Mouse (Mus musculus): Measurements from ENCODE around the gene Tfap4.

- TF ChIP-seq CTCF (IDR thresholded peaks at IDR 0.05; ENCODE audit: low read depth) (no peak), EP300 (IDR thresholded peaks at IDR 0.05; ENCODE audit: low read depth) (no peak)
Measured at GRCm38 (mm10) chr16:4596836-4597235, 37.2 kb upstream of the Tfap4 start.

All from liver, embryonic 14.5 days (tissue).